Mouse (Mus musculus) lung, postnatal 0 days (tissue): ENCODE measurements around the gene Col19a1. TPM values are rescaled to one million over a fixed set of nuclear protein-coding genes. Genes with fewer than 3 reads are reported as not detected.
"Not testable (repeated sequence)": the region's sequence is repeated elsewhere in the genome, so short reads cannot be mapped to it uniquely, and the experiment has no call there.

ENCODE experiments used
- ATAC-seq: fragments of 200-750 bp; cut with Nextera tagmentation; 2 replicates; pipeline ENCODE4 v1.8.0; 2017; ENCODE audit warnings: moderate library complexity
- DNase-seq: peaks from one replicate; pipeline ENCODE4 v3.0.0-alpha.2; 2016; ENCODE audit warnings: low spot score
- H3K27ac ChIP-seq: fragments of 300-500 bp; sonication (generic); 2 replicates; pipeline ENCODE4 v1.5.1; 2014; ENCODE audit warnings: antibody characterized with exemption, mild to moderate bottlenecking, low read length, mixed read lengths
- H3K27me3 ChIP-seq: fragments of 300-500 bp; sonication (generic); replicated peaks from 2 replicates; pipeline ENCODE4 v1.6.1; 2014; ENCODE audit warnings: low read length, mixed read lengths; ENCODE audit not compliant: insufficient read depth
- H3K36me3 ChIP-seq: fragments of 300-500 bp; sonication (generic); 2 replicates; pipeline ENCODE4 v1.6.1; 2014; ENCODE audit warnings: low read length, mixed read lengths; ENCODE audit not compliant: insufficient read depth
- H3K4me1 ChIP-seq: fragments of 300-500 bp; sonication (generic); 2 replicates; pipeline ENCODE4 v1.6.1; 2014; ENCODE audit warnings: antibody characterized with exemption, low read depth, low read length, mixed read lengths; ENCODE audit not compliant: insufficient read depth
- H3K4me2 ChIP-seq: fragments of 300-500 bp; sonication (generic); replicated peaks from 2 replicates; pipeline ENCODE4 v1.6.1; 2014; ENCODE audit warnings: low read depth, mild to moderate bottlenecking, low read length, moderate library complexity, mixed read lengths
- H3K4me3 ChIP-seq: fragments of 300-500 bp; sonication (generic); 2 replicates; pipeline ENCODE4 v1.5.1; 2014; ENCODE audit warnings: low read depth, low read length
- H3K9ac ChIP-seq: fragments of 300-500 bp; sonication (generic); replicated peaks from 2 replicates; pipeline ENCODE4 v1.6.1; 2014; ENCODE audit warnings: low read depth, mild to moderate bottlenecking
- H3K9me3 ChIP-seq: fragments of 300-500 bp; sonication (generic); 2 replicates; pipeline ENCODE4 v1.6.1; 2016; ENCODE audit warnings: low read length, mixed read lengths
- CTCF ChIP-seq: IDR thresholded peaks from 2 replicates; pipeline ENCODE4 v1.5.1; 2016; ENCODE audit warnings: antibody characterized with exemption, mild to moderate bottlenecking
- EP300 ChIP-seq: IDR thresholded peaks from 2 replicates; pipeline ENCODE4 v1.6.1; 2016; ENCODE audit warnings: antibody characterized with exemption, mild to moderate bottlenecking, control low read depth
- whole genome bisulfite sequencing: fragments of 180-500 bp; shearing (Covaris S2); extraction: QIAGEN DNeasy Blood & Tissue Kit; methylation state at CpG from one replicate; pipeline ENCODE4 v1.1.7; 2014; 5-methylcytosine and 5-hydroxymethylcytosine counted together
- polyA plus RNA-seq: library from polyadenylated mRNA; unstranded; fragments of >200 nt; fragmentation: Nextera tagmentation; extraction: Ambion mirVana; gene quantifications from 2 replicates; pipeline ENCODE4 v1.2.1, GENCODE M21; 2015

Col19a1 gene
- polyA plus RNA-seq: not detected in 2 replicates

DNA sequence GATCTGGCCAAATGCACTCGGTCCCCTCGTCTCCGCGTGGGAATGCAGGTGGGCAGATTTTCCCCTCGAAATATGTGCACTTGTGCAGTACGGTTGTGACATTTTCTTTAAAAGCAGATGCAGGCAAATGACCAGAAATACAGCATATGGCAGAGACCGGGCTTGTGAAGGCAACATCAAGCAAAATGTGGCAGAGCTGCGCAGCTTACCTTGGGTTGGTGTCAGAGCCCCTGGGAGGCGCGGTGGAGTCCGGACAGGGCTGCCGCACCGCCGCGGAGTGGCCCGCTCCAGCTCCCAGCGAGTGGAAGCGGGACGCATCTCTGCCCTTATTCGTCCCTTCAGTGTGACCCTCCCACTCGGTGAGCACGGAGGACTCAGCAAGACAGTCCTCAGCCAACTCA, at the start of gene Col19a1:
Gene Col19a1 (minus strand): TSS at position 332 of the 401 bp plus-strand sequence.
- TF ChIP-seq CTCF (no peak), EP300 (no peak)
- Histone ChIP-seq H3K27me3 (peaks cover 24% of the 10 kb centered on the region), H3K9ac (no peak within 1 kb of the TSS), H3K4me2 (peak within 1 kb of the TSS; percentile 62), H3K27ac (no peak within 1 kb of the TSS), H3K9me3 (no peaks in the 10 kb centered on the region), H3K4me3 (peak within 1 kb of the TSS; percentile 33), H3K36me3 (no peaks in the 10 kb centered on the region), H3K4me1 (no peaks in the 10 kb centered on the region)
- under 1% methylated on average over 22 of the region's 22 CpGs for WGBS
- DNase-seq (no peak), ATAC-seq (no peak)

GRCm38 (mm10) chr1:24633553-24634132, 46.4 kb upstream of the Col19a1 start:
- Histone ChIP-seq H3K9ac (no peak overlapping the region), H3K4me1 (no peaks in the 10 kb centered on the region), H3K4me3 (no peak overlapping the region), H3K4me2 (no peak overlapping the region; the same call in 1 of the 2 replicates), H3K27me3 (no peaks in the 10 kb centered on the region), H3K36me3 (no peaks in the 10 kb centered on the region), H3K9me3 (no peaks in the 10 kb centered on the region), H3K27ac (no peak overlapping the region)
- ATAC-seq (no peak), DNase-seq (peak; percentile 49)
- WGBS: 27% methylated on average over 14 of the region's 14 CpGs
- TF ChIP-seq EP300: no peak
- peak; percentile 73 for TF ChIP-seq CTCF

GRCm38 (mm10) chr1:24612556-24612955, 25.3 kb upstream of the Col19a1 start:
- not testable (repeated sequence) for H3K27ac ChIP-seq, ATAC-seq, H3K9me3 ChIP-seq, H3K9ac ChIP-seq, H3K4me1 ChIP-seq, H3K4me3 ChIP-seq, DNase-seq, H3K36me3 ChIP-seq, H3K27me3 ChIP-seq, H3K4me2 ChIP-seq
- 1% methylated on average over 1 of the region's 2 CpGs for WGBS

DNA sequence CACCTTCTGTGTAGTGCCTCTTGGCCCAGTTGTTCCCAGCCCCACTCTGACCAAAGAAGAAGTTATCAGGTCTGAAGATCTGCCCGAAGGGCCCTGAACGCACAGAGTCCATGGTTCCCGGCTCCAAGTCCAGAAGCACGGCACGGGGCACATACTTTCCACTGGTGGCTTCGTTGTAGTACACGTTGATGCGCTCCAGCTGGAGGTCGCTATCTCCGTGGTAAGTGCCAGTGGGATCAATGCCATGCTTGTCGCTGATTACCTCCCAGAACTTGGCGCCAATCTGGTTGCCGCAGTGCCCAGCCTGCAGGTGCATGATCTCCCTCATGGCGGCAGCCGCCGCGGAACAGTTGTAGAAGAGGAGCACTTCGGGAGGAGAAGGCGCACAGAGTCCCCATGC, 7.8 kb upstream of the Col19a1 start:
- Histone ChIP-seq H3K4me2 (no peak overlapping the region), H3K9me3 (no peaks in the 10 kb centered on the region), H3K4me1 (no peaks in the 10 kb centered on the region), H3K27me3 (no peaks in the 10 kb centered on the region), H3K36me3 (no peaks in the 10 kb centered on the region), H3K9ac (no peak overlapping the region), H3K4me3 (no peak overlapping the region), H3K27ac (no peak overlapping the region)
- no peak for TF ChIP-seq EP300
- no peak for TF ChIP-seq CTCF
- 94% methylated on average over 19 of the region's 19 CpGs for WGBS
- no peak for ATAC-seq
- no peak for DNase-seq

DNA sequence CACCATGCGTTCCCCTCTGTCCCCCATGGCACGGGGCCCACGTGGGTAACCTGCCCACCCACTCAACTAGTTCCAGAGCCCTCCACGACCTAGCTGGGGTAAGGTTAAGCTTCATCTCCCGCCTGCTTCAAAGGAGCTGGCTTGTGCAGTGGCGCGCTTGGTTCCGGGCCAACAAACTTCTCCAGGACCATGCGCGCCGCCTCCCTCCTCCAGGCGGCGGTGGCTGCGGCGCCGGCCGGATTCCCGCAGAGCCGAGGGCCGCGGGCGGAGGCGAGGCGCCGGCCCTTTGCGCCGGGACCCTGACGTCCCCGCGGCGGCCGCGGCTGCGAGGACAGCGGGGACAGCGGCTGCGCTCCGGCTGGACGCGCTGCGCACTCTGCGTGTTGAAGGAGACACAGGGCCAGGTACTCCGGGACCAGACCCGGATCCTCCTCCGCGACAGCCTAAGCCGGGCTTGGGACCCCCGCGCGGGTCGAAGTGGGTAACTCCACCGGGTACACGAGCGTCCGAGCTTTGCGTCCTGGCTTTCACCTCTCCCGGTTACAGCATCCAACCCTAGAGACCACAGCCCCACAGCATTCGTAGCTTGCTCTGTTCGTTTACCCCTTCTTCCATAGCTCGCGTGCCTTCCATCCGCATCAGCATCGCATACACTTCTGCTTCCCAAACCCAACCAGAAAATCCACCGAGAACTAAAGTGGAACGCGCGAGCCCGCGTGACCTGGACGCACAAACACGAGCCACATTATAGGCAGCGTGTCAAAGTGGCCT, 717 bp downstream of the Col19a1 start:
- ATAC-seq (no peak; the same call in 1 of the 2 replicates), DNase-seq (peak; percentile 22)
- no peak for TF ChIP-seq EP300
- TF ChIP-seq CTCF: no peak; the same call in 1 of the 2 replicates
- H3K4me3 ChIP-seq: peak overlapping the region; percentile 33
- no peaks in the 10 kb centered on the region for H3K36me3 ChIP-seq
- 1% methylated on average over 58 of the region's 72 CpGs for WGBS
- no peak overlapping the region for H3K27ac ChIP-seq
- no peaks in the 10 kb centered on the region for H3K9me3 ChIP-seq
- no peak overlapping the region for H3K9ac ChIP-seq
- peak overlapping the region; percentile 62 for H3K4me2 ChIP-seq
- peaks cover 24% of the 10 kb centered on the region for H3K27me3 ChIP-seq
- no peaks in the 10 kb centered on the region for H3K4me1 ChIP-seq

- H3K27me3 ChIP-seq: no peaks in the 10 kb centered on the region
- no peaks in the 10 kb centered on the region for H3K4me1 ChIP-seq
- no peak for TF ChIP-seq EP300
- no peak for TF ChIP-seq CTCF
- ATAC-seq (no peak), DNase-seq (no peak)
- H3K36me3 ChIP-seq: no peaks in the 10 kb centered on the region
- no peak overlapping the region for H3K27ac ChIP-seq
- WGBS: 65% methylated on average over 8 of the region's 8 CpGs
- H3K4me2 ChIP-seq: no peak overlapping the region
- no peaks in the 10 kb centered on the region for H3K9me3 ChIP-seq
- no peak overlapping the region for H3K9ac ChIP-seq
- no peak overlapping the region for H3K4me3 ChIP-seq
Observed at GRCm38 (mm10) chr1:24572602-24573001, 14.7 kb downstream of the Col19a1 start.
